Comparison of ENCODE assay signal across 14 mouse cellular contexts in genomic region chr9:121905556-121906185, GRCm38 (mm10). TPM values are rescaled to one million over a fixed set of nuclear protein-coding genes. Genes with fewer than 3 reads are reported as not detected.
A peak's percentile ranks its signal among the peaks of the same experiment; 100 is the strongest.
DNase-seq lines count a peak whose midpoint lies in the region; TF ChIP-seq lines count a peak whose summit lies in the region.
"Had no signal": no experiment of that assay in that cellular context is flagged by ENCODE, and none has a peak within 500 bp of the region (broad histone marks: within the 10 kb centered on the region; RNA-seq: fewer than 3 reads in every experiment).

No protein-coding gene starts in this region.

- TF ChIP-seq CTCF in layer of hippocampus, adult 2 months (conservative IDR thresholded peaks at IDR 0.05): peak; percentile 25

- no peak overlapping the region for H3K4me3 ChIP-seq in layer of hippocampus, adult 2 months
- H3K4me3 ChIP-seq: heart, embryonic 10.5 days; midbrain, embryonic 12.5 days had no signal

- H3K27ac ChIP-seq in layer of hippocampus, adult 2 months: peak overlapping the region; percentile 74
- H3K27ac ChIP-seq: heart, embryonic 10.5 days; kidney, postnatal 0 days; midbrain, embryonic 12.5 days had no signal

- DNase-seq in layer of hippocampus, adult 2 months (ENCODE audit: low spot score in 2 of 2): no peak
- DNase-seq in layer of hippocampus, postnatal 10 days (ENCODE audit: low spot score in 2 of 2): no peak
- peak; percentile 41 to 44 for DNase-seq in right cerebral cortex, adult 2 months (ENCODE audit: low spot score in 2 of 2)
- no peak for DNase-seq in right cerebral cortex, postnatal 14 days
- peak; percentile 16 for DNase-seq in adrenal gland, postnatal 14 days
- DNase-seq in right cerebral cortex, postnatal 25 days: peak; percentile 19
- DNase-seq in retina, embryonic 14.5 days (ENCODE audit: low spot score): no peak
- DNase-seq: cerebellum, adult 2 months; gastrocnemius, postnatal 14 days; heart, postnatal 4 days had no signal

RNA-seq across cellular contexts. Expression of gene Ackr2, which starts 7.5 kb away (rescaled TPM):
- 1 to 10 TPM; 1.7 to 2.3 TPM for total RNA-seq in layer of hippocampus, adult 2 months (2021)
- 1 to 10 TPM; 2.4 to 4.1 TPM for total RNA-seq in layer of hippocampus, postnatal 10 days (2021)
- total RNA-seq in adrenal gland, postnatal 14 days (2021): 1.4 and 2.1 TPM in 2 replicates

RNA-seq across cellular contexts. Expression of gene Cyp8b1, which starts 10.4 kb away (rescaled TPM):
- total RNA-seq in layer of hippocampus, adult 2 months (2021): not detected
- total RNA-seq in layer of hippocampus, postnatal 10 days (2021): not detected
- total RNA-seq in adrenal gland, postnatal 14 days (2021): 1.6 and 10.7 TPM in 2 replicates
- total RNA-seq: gastrocnemius, postnatal 14 days; heart, postnatal 4 days; layer of hippocampus, postnatal 14 days had no signal

RNA-seq across cellular contexts. Expression of gene Fam198a, which starts 45.1 kb away (rescaled TPM):
- 1 to 10 TPM; 6.7 to 9.1 TPM for total RNA-seq in layer of hippocampus, adult 2 months (2021)
- 1 to 10 TPM; 3.1 to 4.2 TPM for total RNA-seq in layer of hippocampus, postnatal 10 days (2021)
- total RNA-seq in adrenal gland, postnatal 14 days (2021): 2.1 and 2.5 TPM in 2 replicates

RNA-seq across cellular contexts. Expression of gene Higd1a, which starts 47.5 kb away (rescaled TPM):
- total RNA-seq in layer of hippocampus, adult 2 months (2021): 10 to 100 TPM; 84.4 to 88.4 TPM
- total RNA-seq in layer of hippocampus, postnatal 10 days (2021): 100 to 1,000 TPM in 1 of 2 experiments, 10 to 100 TPM in 1; 99.3 to 103 TPM
- 112 and 114 TPM in 2 replicates for total RNA-seq in adrenal gland, postnatal 14 days (2021)

Comparison
In these comparisons a context has a peak if more than half of its experiments do, and no peak if none do; other contexts are left out.
1. DNase-seq: peak in right cerebral cortex, adult 2 months (2 of 2), adrenal gland, postnatal 14 days (single experiment) and right cerebral cortex, postnatal 25 days (single experiment); none in layer of hippocampus, adult 2 months (0 of 2), layer of hippocampus, postnatal 10 days (0 of 2), right cerebral cortex, postnatal 14 days (single experiment) and retina, embryonic 14.5 days (single experiment).